Mouse (Mus musculus) hindbrain, postnatal 0 days (tissue): Measurements from ENCODE around the gene Pigf. TPM values are rescaled to one million over a fixed set of nuclear protein-coding genes. Genes with fewer than 3 reads are reported as not detected.
A peak's percentile ranks its signal among the peaks of the same experiment; 100 is the strongest.

Experiments used
- ATAC-seq: fragments of 200-750 bp; cut with Nextera tagmentation; 2 replicates; pipeline ENCODE4 v1.8.0; 2017; ENCODE audit warnings: mild to moderate bottlenecking, moderate TSS enrichment, moderate library complexity
- DNase-seq: peaks from one replicate; pipeline ENCODE4 v3.0.0-alpha.2; 2015; ENCODE audit warnings: low spot score
- H3K27ac ChIP-seq: fragments of 300-500 bp; sonication (generic); 2 replicates; pipeline ENCODE4 v1.5.1; 2014; ENCODE audit warnings: mild to moderate bottlenecking
- H3K27me3 ChIP-seq: fragments of 300-500 bp; sonication (generic); 2 replicates; pipeline ENCODE4 v1.6.1; 2014; ENCODE audit warnings: low read length, mixed read lengths; ENCODE audit not compliant: insufficient read depth
- H3K36me3 ChIP-seq: fragments of 300-500 bp; sonication (generic); 2 replicates; pipeline ENCODE4 v1.6.1; 2014; ENCODE audit warnings: low read length, mixed read lengths; ENCODE audit not compliant: insufficient read depth
- H3K4me1 ChIP-seq: fragments of 300-500 bp; sonication (generic); 2 replicates; pipeline ENCODE4 v1.6.1; 2014; ENCODE audit warnings: antibody characterized with exemption, low read length, mixed read lengths; ENCODE audit not compliant: insufficient read depth
- H3K4me2 ChIP-seq: fragments of 300-500 bp; sonication (generic); 2 replicates; pipeline ENCODE4 v1.6.1; 2014; ENCODE audit warnings: low read depth, mild to moderate bottlenecking, low read length, moderate library complexity, mixed read lengths
- H3K4me3 ChIP-seq: fragments of 300-500 bp; sonication (generic); 2 replicates; pipeline ENCODE4 v1.5.1; 2014; ENCODE audit warnings: low read length
- H3K9ac ChIP-seq: fragments of 300-500 bp; sonication (generic); replicated peaks from 2 replicates; pipeline ENCODE4 v1.6.1; 2014; ENCODE audit warnings: mild to moderate bottlenecking, low read length, moderate library complexity, mixed read lengths
- H3K9me3 ChIP-seq: fragments of 300-500 bp; sonication (generic); 2 replicates; pipeline ENCODE4 v1.6.1; 2016; ENCODE audit warnings: low read length, mixed read lengths
- CTCF ChIP-seq: IDR thresholded peaks from 2 replicates; pipeline ENCODE4 v1.5.1; 2016; ENCODE audit warnings: antibody characterized with exemption, control low read depth, low read depth
- WGBS: fragments of 180-500 bp; shearing (Covaris S2); extraction: QIAGEN DNeasy Blood & Tissue Kit; methylation state at CpG from one replicate; pipeline ENCODE4 v1.1.7; 2014; 5-methylcytosine and 5-hydroxymethylcytosine counted together
- polyA plus RNA-seq: library from polyadenylated mRNA; unstranded; fragments of >200 nt; fragmentation: Nextera tagmentation; extraction: Ambion mirVana; gene quantifications from 2 replicates; pipeline ENCODE4 v1.2.1, GENCODE M21; 2015
- total RNA-seq: library from RNA; depleted of rRNA; stranded (reverse); fragments of >200 nt; gene quantifications from 2 replicates; pipeline ENCODE4 v1.2.3, GENCODE M21; 2014

Pigf gene
- total and polyA plus RNA-seq, 2 experiments from 2014 or later = 15.7 to 31.3 TPM

GRCm38 (mm10) chr17:86968581-86968980 is 56.6 kb downstream of the Pigf start:
- H3K27me3 ChIP-seq = no peaks in the 10 kb centered on the region
- no peak for DNase-seq

GRCm38 (mm10) chr17:86967536-86968525 is 57.4 kb downstream of the Pigf start:
- no peaks in the 10 kb centered on the region for H3K27me3 ChIP-seq
- 64% methylated on average over 10 of the region's 10 CpGs for WGBS
- H3K27ac ChIP-seq = peak overlapping the region; percentile 17; the same call in 1 of the 2 replicates
- H3K9ac ChIP-seq = no peak overlapping the region
- no peak for TF ChIP-seq CTCF
- H3K9me3 ChIP-seq = no peaks in the 10 kb centered on the region
- H3K4me2 ChIP-seq = no peak overlapping the region
- H3K4me3 ChIP-seq = no peak overlapping the region
- DNase-seq (peak; percentile 80), ATAC-seq (no peak)
- H3K4me1 ChIP-seq = peaks cover 20% of the 10 kb centered on the region
- H3K36me3 ChIP-seq = no peaks in the 10 kb centered on the region; the same call in 1 of the 2 replicates

More at GRCm38 (mm10) chr17:86968581-86968980, 56.6 kb downstream of the Pigf start:
- Histone ChIP-seq H3K27ac (no peak overlapping the region), H3K9ac (no peak overlapping the region), H3K4me3 (no peak overlapping the region), H3K4me1 (peaks cover 20% of the 10 kb centered on the region), H3K36me3 (no peaks in the 10 kb centered on the region; the same call in 1 of the 2 replicates), H3K4me2 (no peak overlapping the region), H3K9me3 (no peaks in the 10 kb centered on the region)
- TF ChIP-seq CTCF = no peak
- no peak for ATAC-seq
- 92% methylated on average over 5 of the region's 5 CpGs for WGBS

GRCm38 (mm10) chr17:86967048-86967447 is 58.2 kb downstream of the Pigf start:
- no peak for DNase-seq
- 86% methylated on average over 12 of the region's 12 CpGs for WGBS
- H3K27ac ChIP-seq = no peak overlapping the region
- no peak overlapping the region for H3K9ac ChIP-seq
- no peak for ATAC-seq
- peaks cover 21% of the 10 kb centered on the region for H3K4me1 ChIP-seq
- H3K36me3 ChIP-seq = no peaks in the 10 kb centered on the region; the same call in 1 of the 2 replicates
- H3K4me2 ChIP-seq = no peak overlapping the region
- H3K27me3 ChIP-seq = no peaks in the 10 kb centered on the region
- no peaks in the 10 kb centered on the region for H3K9me3 ChIP-seq
- no peak for TF ChIP-seq CTCF
- no peak overlapping the region for H3K4me3 ChIP-seq

- H3K9me3 ChIP-seq = no peaks in the 10 kb centered on the region
- H3K4me2 ChIP-seq = peak overlapping the region; percentile 87
- ATAC-seq (no peak), DNase-seq (no peak)
- H3K4me1 ChIP-seq = peaks cover 28% of the 10 kb centered on the region
- WGBS = 76% methylated on average over 10 of the region's 10 CpGs
- no peaks in the 10 kb centered on the region for H3K27me3 ChIP-seq
- no peak overlapping the region for H3K4me3 ChIP-seq
- H3K27ac ChIP-seq = no peak overlapping the region
- no peaks in the 10 kb centered on the region; the same call in 1 of the 2 replicates for H3K36me3 ChIP-seq
- no peak overlapping the region for H3K9ac ChIP-seq
- TF ChIP-seq CTCF = no peak
Measured at GRCm38 (mm10) chr17:86966040-86966439, 59.2 kb downstream of the Pigf start.

- DNase-seq = no peak
- H3K9me3 ChIP-seq = no peaks in the 10 kb centered on the region
- no peaks in the 10 kb centered on the region for H3K27me3 ChIP-seq
- H3K4me3 ChIP-seq = peak overlapping the region; percentile 81
- no peak for TF ChIP-seq CTCF
- peaks cover 28% of the 10 kb centered on the region for H3K4me1 ChIP-seq
- no peak for ATAC-seq
- 69% methylated on average over 8 of the region's 8 CpGs for WGBS
- peak overlapping the region; percentile 37; the same call in 1 of the 2 replicates for H3K9ac ChIP-seq
- H3K4me2 ChIP-seq = peak overlapping the region; percentile 87
- peak overlapping the region; percentile 90 for H3K27ac ChIP-seq
- H3K36me3 ChIP-seq = no peaks in the 10 kb centered on the region; the same call in 1 of the 2 replicates
Measured at GRCm38 (mm10) chr17:86965121-86965520, 60.1 kb downstream of the Pigf start.

- Histone ChIP-seq H3K4me3 (peak overlapping the region; percentile 81), H3K36me3 (no peaks in the 10 kb centered on the region), H3K27me3 (no peaks in the 10 kb centered on the region), H3K9ac (peak overlapping the region; percentile 90), H3K4me2 (peak overlapping the region; percentile 87), H3K9me3 (no peaks in the 10 kb centered on the region), H3K27ac (peak overlapping the region; percentile 90), H3K4me1 (peaks cover 28% of the 10 kb centered on the region)
- peak; percentile 93 for DNase-seq
- no peak for TF ChIP-seq CTCF
- under 1% methylated on average over 10 of the region's 10 CpGs for WGBS
- peak; percentile 80 for ATAC-seq
Measured at GRCm38 (mm10) chr17:86964502-86964901, 60.7 kb downstream of the Pigf start.
